13 mouse cellular contexts compared by ENCODE assay signal in the genomic region with DNA sequence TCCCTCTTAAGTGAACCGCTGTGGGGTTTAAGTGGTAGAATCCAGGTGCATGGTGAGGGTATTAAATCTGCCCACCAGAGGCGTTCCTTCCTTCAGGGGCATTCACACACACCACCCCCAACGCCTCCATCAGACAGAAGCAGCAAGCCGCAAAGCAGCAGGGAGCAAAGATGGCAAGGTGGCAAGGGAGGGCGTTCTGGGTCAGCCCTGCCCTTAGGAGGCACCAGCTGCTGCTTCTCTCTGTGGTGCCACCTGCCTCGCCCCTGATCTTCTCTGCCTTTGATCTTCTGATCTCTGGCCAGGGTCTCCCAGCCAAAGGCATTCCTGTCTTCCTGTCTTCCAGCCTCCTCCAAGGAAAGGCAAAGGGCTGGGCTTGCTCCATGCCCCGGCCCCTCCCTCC. TPM values are rescaled to one million over a fixed set of nuclear protein-coding genes. Genes with fewer than 3 reads are reported as not detected.
"Had no signal": no experiment of that assay in that cellular context is flagged by ENCODE, and none has a peak within 500 bp of the region (broad histone marks: within the 10 kb centered on the region; RNA-seq: fewer than 3 reads in every experiment).

No protein-coding gene starts in this region.

- DNase-seq: kidney, adult 8-10 months; kidney, postnatal 36 days; left cerebral cortex, postnatal 4 days; lung, adult 2 months; lung, postnatal 14 days; right cerebral cortex, postnatal 14 days had no signal

- H3K27ac ChIP-seq: hindbrain, embryonic 15.5 days; liver, embryonic 15.5 days; macrophage; midbrain, embryonic 12.5 days; stomach, postnatal 0 days had no signal

- H3K4me3 ChIP-seq: liver, embryonic 15.5 days; megakaryocyte, embryonic 14.5 days; midbrain, embryonic 12.5 days had no signal

RNA-seq across cellular contexts. Expression of a gene that starts 46.5 kb away (rescaled TPM):
- total RNA-seq: layer of hippocampus, postnatal 14 days had no signal
